Mouse (Mus musculus): ENCODE measurements at regions not wholly inside any gene's neighbourhood (a gene's known extent, or its start where the extent isn't known, plus 50 kb on each side); places are given as distances from the start of the nearest gene placed in this dataset.

DNA sequence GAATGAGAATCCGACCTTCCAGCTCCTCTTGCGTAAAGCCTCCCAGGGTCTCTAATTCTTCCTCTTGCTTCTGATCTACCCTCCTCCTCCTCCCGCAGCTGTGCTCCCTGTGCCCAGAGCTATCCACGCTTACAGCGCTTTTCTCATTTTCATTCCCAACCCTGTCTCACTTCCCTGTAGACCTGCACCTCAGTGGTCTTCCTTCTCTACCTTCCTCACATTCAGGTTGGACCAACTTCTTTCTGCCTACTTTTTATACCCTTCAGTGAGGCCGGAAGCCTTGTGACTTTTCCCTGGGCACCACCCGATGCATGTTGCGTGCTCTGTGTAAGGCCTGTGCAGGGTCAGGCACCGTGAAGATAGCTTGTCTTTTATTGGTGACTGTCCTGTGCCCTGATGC is 263.0 kb downstream of the Eipr1 start:
- TF ChIP-seq POLR2A (IDR thresholded peaks at IDR 0.05; ENCODE audit: insufficient read length, low read depth) (no peak), POLR2AphosphoS2 (IDR thresholded peaks at IDR 0.05; ENCODE audit: insufficient read length, low read depth) (no peak), E2F4 (IDR thresholded peaks at IDR 0.05; ENCODE audit: insufficient read depth) (no peak), MYOG (IDR thresholded peaks at IDR 0.05; ENCODE audit: control insufficient read depth in 1 of 3, insufficient read depth in 1 of 3, insufficient read length in 2 of 3, low read depth in 2 of 3) (no peak), TCF12 (IDR thresholded peaks at IDR 0.05; ENCODE audit: insufficient read depth, poor library complexity, severe bottlenecking) (no peak), MAX (IDR thresholded peaks at IDR 0.05; ENCODE audit: low read depth) (no peak), MYOD1 (IDR thresholded peaks at IDR 0.05; ENCODE audit: control insufficient read depth in 1 of 3, insufficient read length in 2 of 3, low read depth in 2 of 3) (no peak), CEBPB (IDR thresholded peaks at IDR 0.05; ENCODE audit: insufficient read depth, poor library complexity, severe bottlenecking) (no peak), SRF (IDR thresholded peaks at IDR 0.05; ENCODE audit: control insufficient read depth, insufficient read length, low read depth) (no peak), USF1 (IDR thresholded peaks at IDR 0.05; ENCODE audit: low read depth) (no peak), REST (IDR thresholded peaks at IDR 0.05; ENCODE audit: insufficient read depth, insufficient read length) (no peak), TCF3 (IDR thresholded peaks at IDR 0.05; ENCODE audit: insufficient read length, low read depth) (no peak)
